17 mouse cellular contexts compared by ENCODE assay signal in the genomic region with DNA sequence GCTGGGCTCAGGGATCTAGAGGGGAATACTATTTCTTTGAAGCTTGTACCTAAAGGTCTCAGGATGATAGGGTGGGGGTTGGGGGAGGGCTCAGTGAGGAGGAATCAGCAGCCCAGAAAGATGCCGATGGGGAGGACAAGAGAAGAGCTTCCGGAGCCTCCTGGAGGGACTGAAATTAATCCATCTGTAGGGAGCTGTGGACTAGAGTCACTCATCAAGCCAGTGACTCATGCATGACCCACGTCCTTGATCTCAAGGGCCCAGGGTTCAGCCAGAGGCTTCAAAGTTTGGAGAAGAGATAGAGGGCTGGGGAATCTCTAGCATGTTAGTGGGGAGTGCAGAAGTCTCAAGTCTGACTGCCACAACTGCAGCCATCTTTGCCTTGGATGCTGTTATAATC. TPM values are rescaled to one million over a fixed set of nuclear protein-coding genes. Genes with fewer than 3 reads are reported as not detected.
"Had no signal": no experiment of that assay in that cellular context is flagged by ENCODE, and none has a peak within 500 bp of the region (broad histone marks: within the 10 kb centered on the region; RNA-seq: fewer than 3 reads in every experiment).

No protein-coding gene starts in this region.

- H3K4me2 ChIP-seq: limb, embryonic 12.5 days; liver, embryonic 13.5 days; lung, embryonic 15.5 days; midbrain, embryonic 11.5 days; midbrain, embryonic 15.5 days; neural tube, embryonic 13.5 days; stomach, embryonic 15.5 days had no signal

- H3K4me3 ChIP-seq: limb, embryonic 12.5 days; liver, embryonic 13.5 days; lung, embryonic 15.5 days; megakaryocyte, embryonic 14.5 days; midbrain, embryonic 15.5 days; neural tube, embryonic 13.5 days; stomach, embryonic 15.5 days had no signal

- H3K9ac ChIP-seq: limb, embryonic 12.5 days; liver, embryonic 13.5 days; liver, postnatal 0 days; lung, embryonic 15.5 days; midbrain, embryonic 15.5 days; neural tube, embryonic 13.5 days; stomach, embryonic 15.5 days had no signal

- H3K27ac ChIP-seq: limb, embryonic 12.5 days; liver, embryonic 13.5 days; lung, embryonic 15.5 days; macrophage; midbrain, embryonic 15.5 days; neural tube, embryonic 13.5 days; stomach, embryonic 15.5 days had no signal

- H3K36me3 ChIP-seq: limb, embryonic 12.5 days; liver, embryonic 13.5 days; lung, embryonic 15.5 days; midbrain, embryonic 15.5 days; neural tube, embryonic 13.5 days; stomach, embryonic 15.5 days had no signal

- DNase-seq: kidney, adult 9 months; kidney, postnatal 14 days; liver; liver, embryonic 13.5 days; liver, postnatal 0 days; lung, postnatal 14 days; right cerebral cortex, postnatal 14 days; thymus, adult 2 months; thymus, postnatal 25 days had no signal

- H3K4me1 ChIP-seq: lung, embryonic 15.5 days; stomach, embryonic 15.5 days had no signal

- ATAC-seq: liver, postnatal 0 days; midbrain, embryonic 15.5 days had no signal

- H3K9me3 ChIP-seq: limb, embryonic 12.5 days; liver, embryonic 13.5 days; lung, embryonic 15.5 days; megakaryocyte, embryonic 14.5 days; midbrain, embryonic 15.5 days; neural tube, embryonic 13.5 days; stomach, embryonic 15.5 days had no signal

RNA-seq across cellular contexts. Expression of a gene that starts 40.5 kb away (rescaled TPM):
- polyA plus RNA-seq: liver, embryonic 13.5 days; liver, postnatal 0 days; midbrain, embryonic 11.5 days had no signal
